Mouse (Mus musculus) olfactory bulb, adult 2 months (tissue): ENCODE measurements around the gene Fars2. TPM values are rescaled to one million over a fixed set of nuclear protein-coding genes. Genes with fewer than 3 reads are reported as not detected.

Source experiments
- H3K27ac ChIP-seq: fragments of 200-500 bp; 2 replicates; pipeline ENCODE4 v1.5.1; 2012; ENCODE audit warnings: low read depth, low read length; ENCODE audit not compliant: insufficient read depth
- H3K4me1 ChIP-seq: fragments of 200-500 bp; 2 replicates; pipeline ENCODE4 v1.6.1; 2012; ENCODE audit warnings: low read length; ENCODE audit not compliant: control insufficient read depth, insufficient read depth
- H3K4me3 ChIP-seq: fragments of 200-500 bp; 2 replicates; pipeline ENCODE4 v1.5.1; 2012; ENCODE audit warnings: mild to moderate bottlenecking, low read depth, low read length, moderate library complexity; ENCODE audit not compliant: insufficient read depth
- CTCF ChIP-seq: fragments of 200-500 bp; IDR thresholded peaks from 2 replicates; pipeline ENCODE4 v1.5.1; 2012; ENCODE audit warnings: low read depth, mild to moderate bottlenecking, low read length, moderate library complexity; ENCODE audit not compliant: insufficient read depth
- POLR2A ChIP-seq: fragments of 200-500 bp; IDR thresholded peaks from 2 replicates; pipeline ENCODE4 v1.6.1; 2012; ENCODE audit warnings: mild to moderate bottlenecking, low read depth, low read length, moderate library complexity; ENCODE audit not compliant: insufficient read depth
- WGBS: fragments of 180-500 bp; shearing (Covaris S2); methylation state at CpG from one replicate; pipeline ENCODE4 v1.1.7; 2018; 5-methylcytosine and 5-hydroxymethylcytosine counted together
- polyA plus RNA-seq: library from polyadenylated mRNA; stranded (reverse); fragments of >200 nt; gene quantifications from 2 replicates; pipeline ENCODE4 v1.2.4, GENCODE M21; 2012; ENCODE audit warnings: low replicate concordance; ENCODE audit not compliant: missing spikeins, insufficient read depth, insufficient read length

Gene Fars2
- polyA plus RNA-seq, 1 experiment = not detected

- H3K27ac ChIP-seq = no peak overlapping the region
- no peak for TF ChIP-seq CTCF
- TF ChIP-seq POLR2A = no peak
- H3K4me1 ChIP-seq = peaks cover 2% of the 10 kb centered on the region; the same call in 1 of the 2 replicates
- no peak overlapping the region for H3K4me3 ChIP-seq
- WGBS = 86% methylated on average over 1 of the region's 1 CpGs
Observed at GRCm38 (mm10) chr13:36554743-36555142, 437.5 kb downstream of the Fars2 start.

GRCm38 (mm10) chr13:36562447-36563441, 445.5 kb downstream of the Fars2 start:
- TF ChIP-seq CTCF (no peak), POLR2A (no peak)
- H3K4me1 ChIP-seq = peaks cover 8% of the 10 kb centered on the region
- 0 out of 2 replicates have a peak overlapping the region, but pooled peaks have one; percentile 1 for H3K27ac ChIP-seq
- H3K4me3 ChIP-seq = no peak overlapping the region
- 42% methylated on average over 16 of the region's 16 CpGs for WGBS

GRCm38 (mm10) chr13:36564764-36565315, 447.6 kb downstream of the Fars2 start:
- TF ChIP-seq POLR2A (no peak), CTCF (no peak)
- Histone ChIP-seq H3K4me3 (no peak overlapping the region), H3K27ac (no peak overlapping the region), H3K4me1 (peaks cover 8% of the 10 kb centered on the region)
- 57% methylated on average over 6 of the region's 6 CpGs for WGBS

- peaks cover 18% of the 10 kb centered on the region for H3K4me1 ChIP-seq
- H3K27ac ChIP-seq = peak overlapping the region; percentile 38; the same call in 1 of the 2 replicates
- TF ChIP-seq POLR2A (no peak), CTCF (no peak)
- 17% methylated on average over 4 of the region's 4 CpGs for WGBS
- no peak overlapping the region for H3K4me3 ChIP-seq
Observed at GRCm38 (mm10) chr13:36576781-36577180, 459.6 kb downstream of the Fars2 start.

- H3K4me1 ChIP-seq = peaks cover 23% of the 10 kb centered on the region
- H3K27ac ChIP-seq = no peak overlapping the region
- TF ChIP-seq POLR2A (no peak), CTCF (no peak)
- WGBS = 41% methylated on average over 7 of the region's 7 CpGs
- no peak overlapping the region for H3K4me3 ChIP-seq
Observed at GRCm38 (mm10) chr13:36577916-36578568, 460.8 kb downstream of the Fars2 start.

- TF ChIP-seq POLR2A (peak; percentile 46; the same call in 1 of the 2 replicates), CTCF (0 out of 2 replicates have a peak, but pooled peaks have one; percentile 20)
- peak overlapping the region; percentile 58 for H3K4me3 ChIP-seq
- H3K27ac ChIP-seq = peak overlapping the region; percentile 74
- peaks cover 24% of the 10 kb centered on the region for H3K4me1 ChIP-seq
- 2% methylated on average over 41 of the region's 41 CpGs for WGBS
Observed at GRCm38 (mm10) chr13:36578569-36579333, 461.5 kb downstream of the Fars2 start.

GRCm38 (mm10) chr13:36582406-36583070, 465.3 kb downstream of the Fars2 start:
- Histone ChIP-seq H3K4me1 (peaks cover 14% of the 10 kb centered on the region), H3K27ac (no peak overlapping the region), H3K4me3 (no peak overlapping the region)
- no peak for TF ChIP-seq POLR2A
- TF ChIP-seq CTCF = no peak
- WGBS = 33% methylated on average over 10 of the region's 10 CpGs

GRCm38 (mm10) chr13:36583481-36584151, 466.4 kb downstream of the Fars2 start:
- TF ChIP-seq CTCF = no peak
- TF ChIP-seq POLR2A = no peak
- 41% methylated on average over 16 of the region's 16 CpGs for WGBS
- H3K4me1 ChIP-seq = peaks cover 7% of the 10 kb centered on the region
- no peak overlapping the region for H3K4me3 ChIP-seq
- no peak overlapping the region for H3K27ac ChIP-seq
